16 mouse cellular contexts compared by ENCODE assay signal in genomic region chr6:38944826-38945225, GRCm38 (mm10).
"Had no signal": no experiment of that assay in that cellular context is flagged by ENCODE, and none has a peak within 500 bp of the region (broad histone marks: within the 10 kb centered on the region; RNA-seq: fewer than 3 reads in every experiment).

No protein-coding gene starts in this region.

- H3K27me3 ChIP-seq: limb, embryonic 13.5 days; neural tube, embryonic 13.5 days; stomach, embryonic 15.5 days had no signal

- H3K4me1 ChIP-seq: midbrain, embryonic 10.5 days; neural tube, embryonic 13.5 days; stomach, embryonic 15.5 days had no signal

- H3K36me3 ChIP-seq: limb, embryonic 13.5 days; liver, embryonic 15.5 days; midbrain, embryonic 10.5 days; neural tube, embryonic 13.5 days; stomach, embryonic 15.5 days had no signal

- H3K9me3 ChIP-seq: limb, embryonic 13.5 days; liver, embryonic 15.5 days; midbrain, embryonic 10.5 days; neural tube, embryonic 13.5 days; stomach, embryonic 15.5 days had no signal

- H3K4me3 ChIP-seq: layer of hippocampus, adult 2 months; limb, embryonic 13.5 days; liver, embryonic 15.5 days; midbrain, embryonic 10.5 days; neural tube, embryonic 13.5 days; stomach, embryonic 15.5 days had no signal

- H3K4me2 ChIP-seq: limb, embryonic 13.5 days; liver, embryonic 11.5 days; liver, embryonic 15.5 days; lung, embryonic 14.5 days; neural tube, embryonic 13.5 days; stomach, embryonic 15.5 days had no signal

- ATAC-seq: midbrain, embryonic 16.5 days had no signal

- DNase-seq: kidney, postnatal 4 days; left cerebral cortex, postnatal 4 days; lung, embryonic 14.5 days; lung, postnatal 10 days; lung, postnatal 4 days; retina, postnatal 1 day; thymus, adult 2 months; thymus, postnatal 25 days had no signal

- H3K27ac ChIP-seq: layer of hippocampus, adult 2 months; limb, embryonic 13.5 days; liver, embryonic 15.5 days; midbrain, embryonic 10.5 days; neural tube, embryonic 13.5 days; stomach, embryonic 15.5 days had no signal

- H3K9ac ChIP-seq: limb, embryonic 13.5 days; liver, embryonic 15.5 days; lung, embryonic 14.5 days; neural tube, embryonic 13.5 days; stomach, embryonic 15.5 days had no signal
